Mouse (Mus musculus) G1E (cell line): ENCODE measurements around the gene Rnf150. TPM values are rescaled to one million over a fixed set of nuclear protein-coding genes. Genes with fewer than 3 reads are reported as not detected.

Experiments
- ATAC-seq: 2 replicates; pipeline ENCODE4 v1.8.0; 2016; ENCODE audit warnings: mild to moderate bottlenecking; ENCODE audit not compliant: insufficient number of reproducible peaks, poor library complexity, low FRiP score, severe bottlenecking; ENCODE audit errors: extremely low read depth
- DNase-seq: peaks from one replicate; pipeline ENCODE4 v3.0.0; 2012; ENCODE audit warnings: low spot score
- H3K27me3 ChIP-seq: 2 replicates; pipeline ENCODE4 v1.6.1; 2012; ENCODE audit warnings: mild to moderate bottlenecking, low read length, inconsistent platforms; ENCODE audit not compliant: insufficient read depth
- H3K36me3 ChIP-seq: replicated peaks from 2 replicates; pipeline ENCODE3; 2012; ENCODE audit warnings: mild to moderate bottlenecking, inconsistent platforms
- H3K4me1 ChIP-seq: 2 replicates; pipeline ENCODE4 v1.6.1; 2012; ENCODE audit warnings: low read depth, low read length, inconsistent platforms, mixed read lengths; ENCODE audit not compliant: insufficient read depth
- H3K4me3 ChIP-seq: 2 replicates; pipeline ENCODE4 v1.5.1; 2012; ENCODE audit warnings: low read depth, mild to moderate bottlenecking, inconsistent platforms, low read length, moderate library complexity, mixed read lengths
- H3K9me3 ChIP-seq: replicated peaks from 2 replicates; pipeline ENCODE4 v1.6.1; 2012; ENCODE audit warnings: inconsistent platforms
- CTCF ChIP-seq: IDR thresholded peaks from 2 replicates; pipeline ENCODE4 v1.5.1; 2012; ENCODE audit warnings: low read depth, low read length, inconsistent platforms, mixed read lengths
- GATA1 ChIP-seq: IDR thresholded peaks from 2 replicates; pipeline ENCODE4 v1.6.1; 2012; ENCODE audit warnings: borderline replicate concordance, low read length, inconsistent platforms, mixed read lengths
- GATA2 ChIP-seq: IDR thresholded peaks from 2 replicates; pipeline ENCODE4 v1.6.1; 2012; ENCODE audit warnings: low read depth, low read length, inconsistent platforms, borderline replicate concordance
- POLR2AphosphoS5 ChIP-seq: IDR thresholded peaks from 2 replicates; pipeline ENCODE4 v1.6.1; 2012; ENCODE audit warnings: low read depth, low read length, inconsistent platforms; ENCODE audit not compliant: insufficient replicate concordance
- TAL1 ChIP-seq: conservative IDR thresholded peaks from 2 replicates; pipeline ENCODE4 v1.6.1; 2012; ENCODE audit warnings: low read depth, low read length, inconsistent platforms, mixed read lengths
- polyA plus RNA-seq: library from polyadenylated mRNA; stranded (reverse); fragments of >175 nt; gene quantifications from 2 replicates; pipeline ENCODE4 v1.2.3, GENCODE M21; 2012
- total RNA-seq, 2 experiments: library from RNA; stranded (forward) in 1 of 2; stranded (reverse) in 1 of 2; fragments of 200-1000 nt in 1 of 2; fragments of >200 nt in 1 of 2; fragmentation: Nextera tagmentation in 1 of 2; gene quantifications; 2 replicates each; pipeline ENCODE4 v1.2.3; 2014 to 2017

Gene Rnf150
- total and polyA plus RNA-seq, 3 experiments: 0.11 TPM; not detected in 2

DNA sequence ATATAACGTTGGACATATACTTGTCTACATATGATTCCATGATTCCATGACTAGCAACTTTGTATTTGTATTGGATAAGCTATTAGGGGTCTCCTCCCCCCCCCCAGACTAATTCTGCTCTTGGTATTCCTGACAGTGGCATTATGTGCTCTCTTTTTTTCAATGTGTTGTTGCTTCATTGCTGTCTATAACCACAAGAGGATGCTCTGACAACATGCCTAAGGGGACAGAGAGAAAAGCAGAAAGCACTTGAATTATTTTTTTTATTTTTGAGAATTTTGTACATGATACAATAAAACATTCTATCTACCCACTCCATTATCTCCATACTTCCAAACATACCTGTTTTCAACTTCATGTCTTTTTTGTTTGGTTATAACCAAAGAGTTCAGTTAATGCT is 18.7 kb upstream of the Rnf150 start:
- no peaks in the 10 kb centered on the region for H3K27me3 ChIP-seq
- no peak overlapping the region for H3K4me3 ChIP-seq
- TF ChIP-seq TAL1: no peak
- TF ChIP-seq GATA1: no peak
- TF ChIP-seq CTCF: no peak
- no peak for TF ChIP-seq POLR2AphosphoS5
- TF ChIP-seq GATA2: no peak
- no peak for DNase-seq
- H3K9me3 ChIP-seq: no peaks in the 10 kb centered on the region
- H3K4me1 ChIP-seq: peaks cover 37% of the 10 kb centered on the region
- H3K36me3 ChIP-seq: no peaks in the 10 kb centered on the region
- ATAC-seq: no peak

DNA sequence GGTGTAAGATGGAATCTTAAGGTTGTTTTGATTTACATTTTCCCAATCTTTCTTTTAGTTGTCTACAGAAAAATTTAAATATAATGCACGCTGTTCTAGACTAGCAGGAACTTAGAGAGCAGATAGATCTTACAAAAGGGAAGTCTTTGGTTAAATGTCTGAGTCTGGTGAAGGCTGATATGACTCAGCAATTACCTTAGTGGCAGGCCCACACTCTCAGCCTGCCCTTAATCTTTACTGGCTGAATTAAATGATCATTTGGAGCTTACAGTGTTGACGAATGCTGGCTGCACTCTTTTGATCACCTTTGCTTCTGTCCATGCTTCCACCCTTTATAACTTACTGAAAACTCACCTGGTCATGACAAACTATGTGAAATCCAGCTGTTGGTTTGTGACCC is 17.1 kb upstream of the Rnf150 start:
- H3K27me3 ChIP-seq: no peaks in the 10 kb centered on the region
- H3K4me3 ChIP-seq: peak overlapping the region; percentile 7; the same call in 1 of the 2 replicates
- no peak for TF ChIP-seq GATA2
- no peak for TF ChIP-seq CTCF
- TF ChIP-seq POLR2AphosphoS5: no peak
- no peak for TF ChIP-seq GATA1
- TF ChIP-seq TAL1: no peak
- H3K4me1 ChIP-seq: peaks cover 35% of the 10 kb centered on the region
- H3K9me3 ChIP-seq: no peaks in the 10 kb centered on the region
- no peaks in the 10 kb centered on the region for H3K36me3 ChIP-seq
- DNase-seq: peak; percentile 40
- ATAC-seq: peak; percentile 90

DNA sequence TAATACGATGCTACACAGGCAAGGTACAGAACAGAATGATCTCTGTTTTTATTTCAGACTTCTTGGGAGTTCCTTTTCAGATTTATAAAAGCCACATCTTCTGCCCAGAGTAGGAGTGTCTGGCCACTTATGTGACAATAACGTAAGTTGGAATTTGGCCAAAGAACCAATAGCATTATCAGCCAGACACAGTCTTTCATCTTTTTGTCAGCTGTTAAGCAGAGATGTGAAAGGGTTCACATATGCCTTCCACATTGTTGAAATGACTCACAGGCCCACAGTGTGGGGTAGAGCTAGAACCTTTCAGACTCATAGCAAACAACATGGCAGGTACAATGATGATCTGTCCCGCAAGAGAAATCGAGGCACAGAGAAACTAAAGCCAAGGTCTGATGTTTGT is 16.4 kb upstream of the Rnf150 start:
- DNase-seq (no peak), ATAC-seq (peak; percentile 37; the same call in 1 of the 2 replicates)
- TF ChIP-seq CTCF: no peak
- no peak for TF ChIP-seq GATA1
- no peak for TF ChIP-seq GATA2
- TF ChIP-seq TAL1: peak; percentile 30
- TF ChIP-seq POLR2AphosphoS5: no peak
- Histone ChIP-seq H3K4me1 (peaks cover 35% of the 10 kb centered on the region), H3K4me3 (no peak overlapping the region), H3K36me3 (no peaks in the 10 kb centered on the region), H3K27me3 (no peaks in the 10 kb centered on the region), H3K9me3 (no peaks in the 10 kb centered on the region)

DNA sequence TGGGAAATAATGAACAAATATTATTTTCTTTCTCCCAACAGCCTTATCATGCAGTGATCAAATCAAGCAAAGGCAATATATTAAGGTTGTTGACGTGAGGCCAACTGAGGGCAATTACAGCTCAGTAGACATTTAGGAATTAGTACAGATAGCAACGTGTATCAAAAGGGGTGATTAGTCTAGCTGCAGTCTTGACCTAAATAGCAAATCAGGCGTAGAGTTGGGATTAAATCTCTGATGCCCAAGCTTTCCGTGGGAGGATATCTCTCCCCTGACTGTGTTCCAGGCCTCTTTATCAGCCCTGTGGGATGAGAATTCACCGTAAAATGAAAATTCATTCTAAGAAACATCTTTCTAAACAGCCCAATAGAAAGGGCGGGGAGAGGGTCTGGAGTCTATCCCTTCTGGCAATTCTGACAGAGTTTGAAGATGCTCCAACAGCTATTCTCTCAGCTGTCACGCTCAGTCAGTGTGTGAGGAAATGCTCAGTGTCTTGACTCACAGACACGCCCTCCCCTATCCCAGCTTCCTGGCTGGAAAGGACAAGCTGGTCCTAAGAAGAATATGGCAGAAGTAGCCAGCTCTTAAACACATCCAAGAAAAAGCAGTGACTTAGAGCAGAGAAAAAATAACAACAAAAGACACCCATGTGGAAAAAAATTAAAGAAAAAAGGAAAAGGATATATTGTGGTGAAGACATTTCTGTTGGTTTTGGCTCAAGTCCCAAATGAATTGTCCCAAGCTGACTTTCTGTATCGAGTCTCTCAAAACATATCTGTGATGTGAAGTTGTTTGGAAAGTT is 4.4 kb upstream of the Rnf150 start:
- Histone ChIP-seq H3K4me1 (no peaks in the 10 kb centered on the region), H3K4me3 (no peak overlapping the region), H3K9me3 (no peaks in the 10 kb centered on the region), H3K36me3 (no peaks in the 10 kb centered on the region), H3K27me3 (peaks cover 10% of the 10 kb centered on the region)
- no peak for TF ChIP-seq CTCF
- TF ChIP-seq POLR2AphosphoS5: no peak
- TF ChIP-seq GATA2: no peak
- TF ChIP-seq GATA1: no peak
- no peak for TF ChIP-seq TAL1
- no peak for ATAC-seq
- no peak for DNase-seq

DNA sequence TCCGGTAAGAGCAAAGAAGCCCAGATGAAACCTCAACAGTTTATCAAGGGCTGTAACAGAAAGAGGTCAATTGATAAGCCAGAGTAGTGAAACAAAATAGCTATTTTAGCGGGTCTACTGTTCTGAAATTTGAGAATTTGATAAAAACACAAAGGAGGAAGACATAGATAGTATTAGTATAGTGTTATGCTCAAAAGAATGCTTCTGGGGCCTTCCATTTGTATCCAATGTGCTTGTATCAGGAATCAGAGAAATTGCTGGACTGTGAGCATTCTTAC is 3.9 kb upstream of the Rnf150 start:
- Histone ChIP-seq H3K36me3 (no peaks in the 10 kb centered on the region), H3K4me3 (no peak overlapping the region), H3K9me3 (no peaks in the 10 kb centered on the region), H3K4me1 (no peaks in the 10 kb centered on the region), H3K27me3 (peaks cover 15% of the 10 kb centered on the region)
- no peak for ATAC-seq
- DNase-seq: no peak
- TF ChIP-seq POLR2AphosphoS5 (no peak), TAL1 (no peak), GATA1 (no peak), CTCF (no peak), GATA2 (no peak)

DNA sequence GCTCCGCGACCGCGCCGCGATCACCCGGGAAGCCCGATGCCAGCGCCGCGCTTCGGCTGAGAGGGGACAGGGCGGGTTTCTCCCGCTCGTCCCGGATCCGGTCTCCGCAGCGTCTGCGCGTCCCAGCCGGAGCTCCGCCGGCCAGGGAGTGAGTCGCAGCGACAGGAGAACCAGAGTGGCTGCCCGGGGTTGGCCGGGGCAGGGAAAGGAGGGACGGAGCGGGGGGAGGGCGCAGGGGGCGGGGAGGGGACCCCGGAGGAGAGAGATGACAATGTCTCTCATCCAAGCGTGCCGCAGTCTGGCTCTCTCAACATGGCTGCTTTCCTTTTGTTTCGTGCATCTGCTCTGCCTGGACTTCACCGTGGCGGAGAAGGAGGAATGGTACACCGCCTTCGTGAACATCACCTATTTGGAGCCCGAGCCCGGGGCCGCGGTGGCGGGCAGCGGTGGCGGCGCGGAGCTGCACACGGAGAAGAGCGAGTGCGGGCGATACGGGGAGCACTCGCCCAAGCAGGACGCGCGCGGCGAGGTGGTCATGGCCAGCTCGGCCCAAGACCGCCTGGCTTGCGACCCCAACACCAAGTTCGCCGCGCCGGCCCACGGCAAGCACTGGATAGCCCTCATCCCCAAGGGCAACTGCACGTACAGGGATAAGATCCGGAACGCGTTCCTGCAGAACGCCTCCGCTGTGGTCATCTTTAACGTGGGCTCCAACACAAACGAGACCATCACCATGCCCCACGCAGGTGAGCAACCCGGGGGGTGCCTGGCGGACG is 777 bp downstream of the Rnf150 start:
- ATAC-seq (no peak), DNase-seq (no peak)
- no peak for TF ChIP-seq POLR2AphosphoS5
- no peak for TF ChIP-seq TAL1
- TF ChIP-seq GATA2: no peak
- no peak for TF ChIP-seq CTCF
- TF ChIP-seq GATA1: no peak
- Histone ChIP-seq H3K4me3 (no peak overlapping the region; the same call in 1 of the 2 replicates), H3K27me3 (peaks cover 13% of the 10 kb centered on the region), H3K4me1 (no peaks in the 10 kb centered on the region), H3K9me3 (no peaks in the 10 kb centered on the region), H3K36me3 (no peaks in the 10 kb centered on the region)
